Mouse (Mus musculus) heart, postnatal 0 days (tissue): ENCODE results near the gene Scml4.

Source experiments
- CTCF ChIP-seq: IDR thresholded peaks from 2 replicates; pipeline ENCODE4 v1.5.1; 2016; ENCODE audit warnings: antibody characterized with exemption, control low read depth, low read depth
- EP300 ChIP-seq: IDR thresholded peaks from 2 replicates; pipeline ENCODE4 v1.6.1; 2016; ENCODE audit warnings: antibody characterized with exemption, low read depth

DNA sequence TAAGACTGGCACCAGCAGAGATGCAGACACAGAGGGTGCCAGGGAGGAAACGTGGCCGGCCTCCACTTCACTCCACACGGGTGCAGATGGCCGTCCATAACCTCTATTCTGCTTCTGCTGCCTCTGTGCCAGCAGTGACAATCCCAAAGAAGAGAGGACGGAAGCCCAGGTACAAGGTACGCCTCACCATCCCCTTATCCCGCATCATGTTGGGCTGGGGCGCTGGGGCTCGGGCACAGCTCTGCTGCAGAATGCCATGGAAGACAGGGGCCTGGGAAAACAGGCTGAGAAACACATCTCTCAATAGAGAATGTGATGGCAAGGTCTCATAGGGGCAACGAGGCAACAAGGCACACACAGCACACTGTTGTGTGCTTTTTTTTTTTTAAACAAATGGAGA is 51.9 kb downstream of the Scml4 start:
- TF ChIP-seq CTCF: no peak
- TF ChIP-seq EP300: no peak
